Comparison of ENCODE assay signal across 15 mouse cellular contexts in genomic region chr14:32735356-32735755, GRCm38 (mm10). TPM values are rescaled to one million over a fixed set of nuclear protein-coding genes. Genes with fewer than 3 reads are reported as not detected.
A peak's percentile ranks its signal among the peaks of the same experiment; 100 is the strongest.
DNase-seq lines count a peak whose midpoint lies in the region; ATAC-seq and TF ChIP-seq lines count a peak whose summit lies in the region.
"Had no signal": no experiment of that assay in that cellular context is flagged by ENCODE, and none has a peak within 500 bp of the region (broad histone marks: within the 10 kb centered on the region; RNA-seq: fewer than 3 reads in every experiment).

No protein-coding gene starts in this region.

- no peaks in the 10 kb centered on the region for H3K27me3 ChIP-seq in heart, adult 2 months (ENCODE audit: control insufficient read depth, insufficient read depth, low read length)
- no peaks in the 10 kb centered on the region for H3K27me3 ChIP-seq in heart, embryonic 12.5 days (replicated peaks)
- H3K27me3 ChIP-seq: liver, embryonic 15.5 days had no signal

- no peak for ATAC-seq in heart, embryonic 12.5 days (ENCODE audit: insufficient number of reproducible peaks, low FRiP score)
- ATAC-seq in inflammation-experienced regulatory T-cells, adult 6 months, result no peak
- ATAC-seq: intestine, postnatal 0 days had no signal

- no peak overlapping the region for H3K4me3 ChIP-seq in heart, adult 2 months
- no peak overlapping the region for H3K4me3 ChIP-seq in heart, embryonic 12.5 days
- H3K4me3 ChIP-seq: liver, embryonic 15.5 days had no signal

- no peak for TF ChIP-seq POLR2A in heart, adult 2 months (IDR thresholded peaks at IDR 0.05; ENCODE audit: insufficient read depth, low read depth, low read length)

- no peak overlapping the region for H3K27ac ChIP-seq in heart, adult 2 months
- no peak overlapping the region for H3K27ac ChIP-seq in heart, embryonic 12.5 days (ENCODE audit: poor library complexity, severe bottlenecking)
- H3K27ac ChIP-seq: liver, embryonic 15.5 days had no signal

- intact Hi-C loops in heart, adult 2 months (cut with DNase I), result no loop called here
- intact Hi-C loops in heart, postnatal 36 days (cut with DNase I), result no loop called here

- no peak for TF ChIP-seq CTCF in heart, adult 2 months (IDR thresholded peaks at IDR 0.05)

- H3K4me1 ChIP-seq in heart, adult 2 months (ENCODE audit: control insufficient read depth, insufficient read depth, low read length), result no peaks in the 10 kb centered on the region
- 0 out of 2 replicates have a peak, but pooled peaks cover 5% of the 10 kb centered on the region for H3K4me1 ChIP-seq in heart, embryonic 12.5 days (replicated peaks)
- H3K4me1 ChIP-seq: liver, embryonic 15.5 days had no signal

- TF ChIP-seq EP300 in heart, adult 2 months (IDR thresholded peaks at IDR 0.05; ENCODE audit: insufficient read depth, low read depth, low read length), result no peak

- no peak overlapping the region for H3K4me2 ChIP-seq in heart, embryonic 12.5 days
- H3K4me2 ChIP-seq: liver, embryonic 15.5 days had no signal

- no peak overlapping the region for H3K9ac ChIP-seq in heart, adult 2 months (ENCODE audit: low read depth, low read length)
- H3K9ac ChIP-seq in heart, embryonic 12.5 days, result no peak overlapping the region
- H3K9ac ChIP-seq: liver, embryonic 15.5 days had no signal

- DNase-seq in heart, adult 2 months, result peak; percentile 67 to 75
- DNase-seq in gastrocnemius, postnatal 4 days (ENCODE audit: low spot score in 2 of 2), result peak; percentile 25 to 55
- DNase-seq in heart, postnatal 36 days, result peak; percentile 52 to 58
- peak; percentile 38 for DNase-seq in lung, postnatal 36 days
- no peak for DNase-seq in frontal cortex, postnatal 10 days (ENCODE audit: low spot score in 2 of 2)
- DNase-seq: adrenal gland, postnatal 14 days; cerebellum, adult 9-10 months; left cerebral cortex, postnatal 4 days; right cerebral cortex, adult 18-20 months had no signal

- peaks cover 8% of the 10 kb centered on the region for H3K9me3 ChIP-seq in heart, embryonic 12.5 days (replicated peaks)
- H3K9me3 ChIP-seq: liver, embryonic 15.5 days had no signal

- no peaks in the 10 kb centered on the region for H3K36me3 ChIP-seq in heart, adult 2 months (ENCODE audit: control insufficient read depth, insufficient read depth, low read length)
- H3K36me3 ChIP-seq in heart, embryonic 12.5 days, result no peaks in the 10 kb centered on the region
- H3K36me3 ChIP-seq: liver, embryonic 15.5 days had no signal

- H3K79me2 ChIP-seq in heart, adult 2 months (replicated peaks; ENCODE audit: control insufficient read depth, insufficient read depth, low read length), result no peaks in the 10 kb centered on the region

- WGBS in heart, adult 2 months, result 71% methylated on average over 2 of the region's 2 CpGs
- 81% methylated on average over 2 of the region's 2 CpGs for WGBS in heart, embryonic 12.5 days

RNA-seq across cellular contexts. Expression of gene 3425401B19Rik, which starts 50.3 kb away (rescaled TPM):
- total RNA-seq in heart, adult 2 months (2021), result 100 to 1,000 TPM in 1 of 2 experiments, 10 to 100 TPM in 1; 87.3 to 136 TPM
- polyA plus RNA-seq in heart, adult 2 months (2012; rRNA removed), result 36.3 and 45.6 TPM in 2 replicates
- polyA plus RNA-seq in heart, embryonic 12.5 days (2016; fragmentation: Nextera tagmentation; extraction: Ambion mirVana), result 15.9 and 16.3 TPM in 2 replicates
- total RNA-seq in gastrocnemius, postnatal 4 days (2021), result 100 to 1,000 TPM; 137 to 194 TPM
- total RNA-seq in heart, postnatal 36 days (2021), result 100 to 1,000 TPM; 127 to 148 TPM
- under 1 TPM in 1 of 3 experiments, not detected in 2; 0.08 TPM for polyA plus RNA-seq in inflammation-experienced regulatory T-cells, adult 6 months (2017; shearing (Covaris generic))
- total RNA-seq: hematopoietic stem cell, adult 5-6 weeks; left cerebral cortex, postnatal 4 days; MEL had no signal

RNA-seq across cellular contexts. Expression of gene Tmem273, which starts 50.4 kb away (rescaled TPM):
- under 1 TPM; 0.50 to 0.86 TPM for total RNA-seq in heart, adult 2 months (2021)
- polyA plus RNA-seq in heart, adult 2 months (2012; rRNA removed), result 1.1 and 1.3 TPM in 2 replicates
- polyA plus RNA-seq in heart, embryonic 12.5 days (2016; fragmentation: Nextera tagmentation; extraction: Ambion mirVana), result 0.21 and 0.92 TPM in 2 replicates
- total RNA-seq in gastrocnemius, postnatal 4 days (2021), result 1 to 10 TPM in 1 of 2 experiments, under 1 TPM in 1; 0.70 to 1.1 TPM
- under 1 TPM; 0.97 to 0.98 TPM for total RNA-seq in heart, postnatal 36 days (2021)
- 1 to 10 TPM; 2.6 to 5.5 (median 3.6) TPM for polyA plus RNA-seq in inflammation-experienced regulatory T-cells, adult 6 months (2017; shearing (Covaris generic))
- total RNA-seq: left cerebral cortex, postnatal 4 days; MEL had no signal

Comparison
In these comparisons a context has a peak if more than half of its experiments do, and no peak if none do; other contexts are left out.
1. DNase-seq: peak in heart, adult 2 months (2 of 2), gastrocnemius, postnatal 4 days (2 of 2), heart, postnatal 36 days (2 of 2) and lung, postnatal 36 days (single experiment); none in frontal cortex, postnatal 10 days (0 of 2).